Mouse (Mus musculus) left cerebral cortex, postnatal 25 days (tissue): ENCODE measurements at regions not wholly inside any gene's neighbourhood (a gene's known extent, or its start where the extent isn't known, plus 50 kb on each side); places are given as distances from the start of the nearest gene placed in this dataset.
"Not testable (repeated sequence)": the region's sequence is repeated elsewhere in the genome, so short reads cannot be mapped to it uniquely, and the experiment has no call there.

ENCODE experiments used
- DNase-seq, 2 experiments: peaks; one replicate each; pipeline ENCODE4 v3.0.0; 2022; ENCODE audit warnings: low spot score in 2 of 2, mixed read lengths in 1 of 2
- intact Hi-C: fragments of 180-260 bp; cut with DNase I; formaldehyde crosslinking; loops from one replicate; pipeline ENCODE4 v1.15.1; 2025

GRCm38 (mm10) chr10:66640890-66641847, 454.8 kb upstream of the Jmjd1c start:
- intact Hi-C loops, result no loop called here
- peak; percentile 44 to 66 for DNase-seq

- no peak for DNase-seq
- intact Hi-C loops, result no loop called here
Measured at GRCm38 (mm10) chr10:66641966-66642365, 454.0 kb upstream of the Jmjd1c start.

- no peak for DNase-seq
- intact Hi-C loops, result no loop called here
Measured at GRCm38 (mm10) chr10:66643160-66643559, 452.8 kb upstream of the Jmjd1c start.

- peak in 1 of 2 experiments; percentile 32 for DNase-seq
- intact Hi-C loops, result no loop called here
Measured at GRCm38 (mm10) chr10:66657520-66657919, 438.4 kb upstream of the Jmjd1c start.

GRCm38 (mm10) chr10:66683160-66683559, 412.8 kb upstream of the Jmjd1c start:
- no peak for DNase-seq
- intact Hi-C loops, result no loop called here

- intact Hi-C loops, DNase-seq: not testable (repeated sequence)
Measured at GRCm38 (mm10) chr10:66689196-66689595, 406.7 kb upstream of the Jmjd1c start.

- no peak for DNase-seq
- intact Hi-C loops, result no loop called here
Measured at GRCm38 (mm10) chr10:66694549-66695285, 401.2 kb upstream of the Jmjd1c start.

GRCm38 (mm10) chr10:66714926-66715325, 381.0 kb upstream of the Jmjd1c start:
- not testable (repeated sequence) for DNase-seq
- intact Hi-C loops, result loop anchor here (5.0 kb wide), 1 partner anchor 92 kb away; no protein-coding TSS in a partner anchor

GRCm38 (mm10) chr10:66717909-66718308, 378.0 kb upstream of the Jmjd1c start:
- DNase-seq, result no peak
- intact Hi-C loops, result loop anchor here (5.0 kb wide), 1 partner anchor 89 kb away; no protein-coding TSS in a partner anchor

- intact Hi-C loops, result loop anchor here (5.0 kb wide), 1 partner anchor 88 kb away; no protein-coding TSS in a partner anchor
- DNase-seq, result no peak
Measured at GRCm38 (mm10) chr10:66719796-66720195, 376.1 kb upstream of the Jmjd1c start.

- intact Hi-C loops, result no loop called here
- no peak for DNase-seq
Measured at GRCm38 (mm10) chr10:66733631-66734030, 362.3 kb upstream of the Jmjd1c start.

GRCm38 (mm10) chr10:66734853-66735252, 361.1 kb upstream of the Jmjd1c start:
- intact Hi-C loops, result no loop called here
- DNase-seq, result peak in 1 of 2 experiments; percentile 10

GRCm38 (mm10) chr10:66739017-66739416, 356.9 kb upstream of the Jmjd1c start:
- intact Hi-C loops, result no loop called here
- no peak for DNase-seq

GRCm38 (mm10) chr10:66741819-66742218, 354.1 kb upstream of the Jmjd1c start:
- intact Hi-C loops, result loop anchor here (5.0 kb wide), 1 partner anchor 65 kb away; no protein-coding TSS in a partner anchor
- peak in 1 of 2 experiments; percentile 9 for DNase-seq

- intact Hi-C loops, result loop anchor here (5.0 kb wide), 1 partner anchor 64 kb away; no protein-coding TSS in a partner anchor
- no peak for DNase-seq
Measured at GRCm38 (mm10) chr10:66743254-66743653, 352.7 kb upstream of the Jmjd1c start.

GRCm38 (mm10) chr10:66745871-66746270, 350.1 kb upstream of the Jmjd1c start:
- peak in 1 of 2 experiments; percentile 9 for DNase-seq
- intact Hi-C loops, result no loop called here

GRCm38 (mm10) chr10:66752237-66752810, 343.6 kb upstream of the Jmjd1c start:
- DNase-seq, result no peak
- intact Hi-C loops, result no loop called here

GRCm38 (mm10) chr10:66756866-66757265, 339.1 kb upstream of the Jmjd1c start:
- no peak for DNase-seq
- intact Hi-C loops, result no loop called here

- intact Hi-C loops, result no loop called here
- peak; percentile 36 to 53 for DNase-seq
Measured at GRCm38 (mm10) chr10:66770161-66771030, 325.5 kb upstream of the Jmjd1c start.
